Mouse (Mus musculus) lung, adult 10 weeks (tissue): Measurements from ENCODE around the gene Ly6g6c. TPM values are rescaled to one million over a fixed set of nuclear protein-coding genes. Genes with fewer than 3 reads are reported as not detected.

Experiments
- polyA plus RNA-seq: library from polyadenylated mRNA; stranded (reverse); fragments of 350-450 nt; fragmentation: Illumina TruSeq; extraction: RNeasy Lipid Tissue Mini Kit (QIAGEN cat#74804); gene quantifications from one replicate; pipeline ENCODE4 v1.2.3, GENCODE M21; 2014; ENCODE audit warnings: low read depth, low replicate concordance; ENCODE audit not compliant: insufficient read depth

Ly6g6c gene
- polyA plus RNA-seq: 2.4 TPM

GRCm38 (mm10) chr17:35064951-35065947 is at the start of gene Ly6g6c:
Gene Ly6g6c, plus strand, starts transcription at chr17:35065388.

GRCm38 (mm10) chr17:35016376-35016775 is 48.8 kb upstream of the Ly6g6c start, which contains the start of gene Vwa7:
Gene Vwa7, plus strand, starts transcription at chr17:35016579.

GRCm38 (mm10) chr17:35027277-35028068 is 37.7 kb upstream of the Ly6g6c start, which contains the start of gene Sapcd1:
Gene Sapcd1, minus strand, starts transcription at chr17:35028016.

GRCm38 (mm10) chr17:35046681-35047455 is 18.3 kb upstream of the Ly6g6c start, which contains the start of gene Msh5:
Gene Msh5, minus strand, starts transcription at chr17:35046745.

GRCm38 (mm10) chr17:35049561-35050016 is 15.6 kb upstream of the Ly6g6c start, which contains the start of gene Clic1:
Gene Clic1, plus strand, starts transcription at chr17:35049966.

GRCm38 (mm10) chr17:35058911-35059892 is 6.0 kb upstream of the Ly6g6c start, which contains the start of gene Ddah2:
Gene Ddah2, plus strand, starts transcription at chr17:35059035.

GRCm38 (mm10) chr17:35066084-35066483 is 896 bp downstream of the Ly6g6c start, which contains the start of gene Mpig6b:
Gene Mpig6b, minus strand, starts transcription at chr17:35066184.

GRCm38 (mm10) chr17:35076507-35077176 is 11.5 kb downstream of the Ly6g6c start, which contains the start of gene Ly6g6e:
Gene Ly6g6e, plus strand, starts transcription at chr17:35076902.

GRCm38 (mm10) chr17:35077786-35078233 is 12.6 kb downstream of the Ly6g6c start, which contains the start of gene Ly6g6d:
Gene Ly6g6d, minus strand, starts transcription at chr17:35078065.

GRCm38 (mm10) chr17:35085208-35085865 is 20.1 kb downstream of the Ly6g6c start, which contains the start of gene Ly6g6f:
Gene Ly6g6f, minus strand, starts transcription at chr17:35085610.

GRCm38 (mm10) chr17:35088825-35089644 is 23.8 kb downstream of the Ly6g6c start, which contains the start of gene Abhd16a:
Gene Abhd16a, plus strand, starts transcription at chr17:35089263.

GRCm38 (mm10) chr17:35108097-35108496 is 42.9 kb downstream of the Ly6g6c start, which contains the start of gene Ly6g5c:
Gene Ly6g5c, plus strand, starts transcription at chr17:35108279.

GRCm38 (mm10) chr17:35115046-35116019 is 50.1 kb downstream of the Ly6g6c start, which contains the start of gene Ly6g5b:
Gene Ly6g5b, minus strand, starts transcription at chr17:35115428.

